Mouse (Mus musculus) forebrain, embryonic 13.5 days (tissue): ENCODE results near the gene Mogat1. TPM values are rescaled to one million over a fixed set of nuclear protein-coding genes. Genes with fewer than 3 reads are reported as not detected.

Source experiments
- polyA plus RNA-seq: library from polyadenylated mRNA; unstranded; fragments of >200 nt; fragmentation: Nextera tagmentation; extraction: Ambion mirVana; gene quantifications from 2 replicates; pipeline ENCODE4 v1.2.1, GENCODE M21; 2015

Mogat1 gene
- polyA plus RNA-seq, 1 experiment from 2014 or later = 0.21 TPM

Other genes starting within 250 kb of the Mogat1 start
- 0.37 and 0.62 TPM in 2 replicates for gene Sgpp2, start 200.6 kb upstream of the Mogat1 start, polyA plus RNA-seq
- gene Farsb, start 22.1 kb upstream of the Mogat1 start, polyA plus RNA-seq = 142 and 145 TPM in 2 replicates
- 0.12 and 0.57 TPM in 2 replicates for gene BC035947, start 1.2 kb downstream of the Mogat1 start, polyA plus RNA-seq
- gene Acsl3, start 146.8 kb downstream of the Mogat1 start, polyA plus RNA-seq = 63.4 and 76.1 TPM in 2 replicates
- gene Utp14b, start 147.0 kb downstream of the Mogat1 start, polyA plus RNA-seq = 2.8 and 3.2 TPM in 2 replicates